Mouse (Mus musculus): ENCODE results near the gene Ccnl2.
A peak's percentile ranks its signal among the peaks of the same experiment; 100 is the strongest.

Gene Ccnl2

DNA sequence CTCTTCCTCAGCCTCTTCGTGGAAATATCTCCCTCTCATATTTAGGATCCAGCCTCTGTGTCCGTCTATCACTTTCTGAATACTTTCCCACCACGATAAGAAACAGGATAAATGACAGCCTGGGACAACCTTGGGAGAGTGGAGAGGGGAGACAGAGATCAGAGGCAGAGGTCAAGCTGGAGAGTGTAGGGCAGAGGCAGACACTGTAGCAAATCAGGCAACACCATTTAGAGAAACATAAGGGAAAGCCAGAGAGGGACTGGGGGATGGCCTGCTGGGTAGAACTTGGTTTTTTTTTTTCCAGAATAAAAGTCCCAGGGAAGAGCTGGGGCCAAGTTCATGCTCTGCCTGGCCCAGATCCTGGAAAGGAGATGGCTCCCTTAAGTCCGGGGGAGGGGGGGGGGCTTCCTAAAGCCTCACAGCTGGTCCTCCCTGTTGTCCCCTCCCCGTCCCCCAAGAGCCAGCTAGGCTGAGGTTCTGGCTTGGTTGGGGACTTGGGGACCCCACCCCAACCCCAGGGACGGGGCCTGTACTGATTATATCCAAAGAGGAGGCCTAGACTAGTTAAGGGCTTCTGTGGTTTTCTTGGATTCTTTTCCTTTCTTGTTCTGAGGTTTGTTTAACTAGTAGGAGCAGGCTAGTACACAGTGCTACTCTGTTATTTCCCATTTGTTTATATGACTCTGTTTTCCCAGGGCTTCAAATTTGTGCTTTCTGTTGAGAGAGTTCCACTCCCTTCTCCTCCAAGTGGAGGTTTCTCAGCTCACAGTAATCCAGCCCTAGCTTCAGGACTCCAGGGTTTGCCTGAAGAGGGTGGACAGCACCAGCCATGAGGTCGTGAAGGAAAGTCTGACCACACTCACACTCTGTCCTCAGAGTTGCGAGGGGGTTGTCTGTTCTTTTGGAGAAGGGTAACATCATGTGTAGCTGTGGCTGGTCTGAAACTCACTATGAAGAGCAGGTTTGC lies 26.2 kb downstream of the Ccnl2 start:
- peak; percentile 24 for DNase-seq (ENCODE audit: low spot score)

DNA sequence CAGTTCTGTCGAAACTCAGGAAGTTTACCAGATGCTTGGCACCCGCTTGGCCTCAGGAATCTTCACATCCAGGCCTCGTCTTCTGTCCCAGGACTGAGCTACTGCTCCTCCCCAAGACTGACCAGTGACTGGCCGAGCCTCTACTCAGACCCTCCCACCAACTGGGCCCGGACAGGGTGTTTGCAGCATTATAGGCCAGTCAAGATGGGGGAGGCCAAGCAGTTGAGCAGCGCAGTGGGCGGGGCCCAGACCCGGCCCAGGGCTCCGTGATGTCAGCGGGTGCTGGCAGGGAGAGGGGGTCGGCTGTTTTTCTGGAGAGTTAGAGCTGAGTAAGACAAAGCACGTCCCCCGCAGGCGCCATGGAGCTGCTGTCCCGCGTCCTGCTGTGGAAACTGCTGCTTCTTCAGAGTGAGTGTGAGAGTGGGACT lies 27.2 kb downstream of the Ccnl2 start, which contains the start of gene Mxra8:
Gene Mxra8 (plus strand): TSS at position 198 of the 428 bp plus-strand sequence.
- DNase-seq (ENCODE audit: low spot score): peak; percentile 93

DNA sequence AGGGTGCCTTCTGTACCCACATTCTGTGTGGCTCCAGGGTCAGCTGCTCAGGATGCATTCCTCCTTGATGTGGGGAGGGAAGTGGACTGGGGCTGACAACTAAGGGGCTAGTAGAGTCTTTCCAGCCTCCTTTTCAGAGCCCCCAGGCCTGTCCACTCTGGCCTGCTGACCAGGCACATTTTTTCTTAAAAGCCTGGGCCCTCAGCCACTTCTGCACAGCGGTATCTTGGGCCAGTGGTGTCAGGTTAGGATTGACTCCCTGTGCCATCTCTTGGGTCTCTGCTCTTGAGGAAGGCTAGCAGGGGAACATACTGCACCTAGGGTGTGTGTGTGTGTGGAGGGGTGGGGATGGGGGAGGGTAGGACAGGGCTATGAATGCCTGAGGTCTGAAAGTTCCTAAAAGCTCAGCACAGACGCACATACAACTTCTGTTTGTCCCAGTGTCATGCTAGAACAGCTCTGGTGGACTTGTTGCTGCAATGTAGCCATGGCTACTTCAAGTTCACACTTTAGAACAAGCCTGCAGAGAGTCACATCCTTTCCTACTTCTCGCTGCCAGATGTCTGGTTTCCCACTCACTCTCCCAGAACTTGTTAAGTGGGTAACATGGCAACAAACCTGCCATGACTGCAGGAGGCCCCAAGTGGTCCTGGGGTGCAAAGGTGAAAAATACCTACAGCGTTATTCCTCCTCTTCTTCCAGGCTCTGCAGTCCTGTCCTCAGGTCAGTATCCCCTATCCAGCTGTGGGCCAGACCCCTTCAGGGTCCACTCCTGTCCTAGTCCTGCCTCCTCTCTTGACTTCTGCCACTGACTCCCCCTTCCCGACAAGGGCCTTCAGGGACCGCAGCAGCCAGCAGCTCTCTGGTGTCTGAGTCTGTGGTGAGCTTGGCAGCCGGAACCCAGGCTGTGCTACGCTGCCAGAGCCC lies 28.1 kb downstream of the Ccnl2 start:
- no peak for DNase-seq (ENCODE audit: low spot score)

DNA sequence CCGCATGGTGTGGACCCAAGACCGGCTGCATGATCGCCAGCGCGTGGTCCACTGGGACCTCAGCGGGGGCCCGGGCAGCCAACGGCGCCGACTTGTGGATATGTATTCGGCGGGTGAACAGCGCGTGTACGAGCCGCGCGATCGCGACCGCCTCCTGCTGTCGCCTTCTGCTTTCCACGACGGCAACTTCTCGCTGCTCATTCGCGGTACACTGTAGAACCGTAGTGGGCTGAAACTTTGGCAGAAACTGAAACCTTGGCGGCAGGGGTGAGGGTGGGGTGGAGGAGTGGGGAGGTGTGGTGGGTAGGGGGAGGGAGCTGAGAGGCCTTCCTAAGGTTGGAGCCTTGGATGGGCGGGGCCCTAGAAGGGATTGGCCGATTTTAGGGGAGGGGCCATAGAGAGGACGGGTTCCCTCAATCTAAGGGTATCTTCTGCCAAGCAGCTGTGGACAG lies 28.7 kb downstream of the Ccnl2 start:
- DNase-seq (ENCODE audit: low spot score): peak; percentile 78

DNA sequence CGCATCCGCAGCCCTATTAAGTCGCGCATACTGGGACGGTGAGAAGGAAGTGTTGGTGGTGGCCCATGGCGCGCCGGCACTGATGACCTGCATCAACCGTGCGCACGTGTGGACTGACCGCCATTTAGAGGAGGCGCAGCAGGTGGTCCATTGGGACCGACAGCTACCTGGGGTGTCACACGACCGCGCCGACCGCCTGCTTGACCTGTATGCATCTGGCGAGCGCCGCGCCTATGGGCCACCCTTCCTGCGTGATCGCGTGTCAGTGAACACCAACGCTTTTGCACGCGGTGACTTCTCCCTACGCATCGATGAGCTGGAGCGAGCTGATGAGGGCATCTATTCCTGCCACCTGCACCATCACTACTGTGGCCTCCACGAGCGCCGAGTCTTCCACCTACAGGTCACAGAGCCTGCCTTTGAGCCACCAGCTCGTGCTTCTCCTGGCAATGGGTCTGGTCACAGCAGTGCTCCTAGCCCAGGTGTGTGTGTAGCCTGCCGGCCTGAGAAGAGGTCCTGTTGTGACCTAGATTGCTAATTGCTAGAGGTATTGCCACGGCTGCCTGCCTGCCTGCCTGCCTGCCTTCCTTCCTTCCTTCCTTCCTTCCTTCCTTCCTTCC lies 29.5 kb downstream of the Ccnl2 start:
- DNase-seq (ENCODE audit: low spot score): no peak

DNA sequence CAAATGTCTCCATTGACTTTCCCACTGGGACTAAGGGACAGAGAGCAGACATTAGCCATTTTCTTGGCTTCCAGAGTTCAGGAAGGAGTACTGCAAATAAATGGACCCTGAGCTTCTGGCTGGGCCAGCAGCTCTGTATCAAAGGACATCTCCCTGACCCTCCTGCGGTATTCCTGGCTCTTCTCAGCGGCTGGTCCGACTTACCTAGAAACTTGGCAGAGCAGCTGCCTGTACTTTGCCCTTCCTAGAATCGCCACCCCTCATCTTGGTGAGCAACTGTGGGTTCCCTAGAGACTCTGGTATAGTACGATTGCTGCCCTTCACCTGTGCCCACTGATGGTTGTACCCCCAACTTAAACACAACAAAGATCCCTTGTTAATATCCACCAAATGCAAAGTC lies 30.9 kb downstream of the Ccnl2 start:
- no peak for DNase-seq (ENCODE audit: low spot score)

DNA sequence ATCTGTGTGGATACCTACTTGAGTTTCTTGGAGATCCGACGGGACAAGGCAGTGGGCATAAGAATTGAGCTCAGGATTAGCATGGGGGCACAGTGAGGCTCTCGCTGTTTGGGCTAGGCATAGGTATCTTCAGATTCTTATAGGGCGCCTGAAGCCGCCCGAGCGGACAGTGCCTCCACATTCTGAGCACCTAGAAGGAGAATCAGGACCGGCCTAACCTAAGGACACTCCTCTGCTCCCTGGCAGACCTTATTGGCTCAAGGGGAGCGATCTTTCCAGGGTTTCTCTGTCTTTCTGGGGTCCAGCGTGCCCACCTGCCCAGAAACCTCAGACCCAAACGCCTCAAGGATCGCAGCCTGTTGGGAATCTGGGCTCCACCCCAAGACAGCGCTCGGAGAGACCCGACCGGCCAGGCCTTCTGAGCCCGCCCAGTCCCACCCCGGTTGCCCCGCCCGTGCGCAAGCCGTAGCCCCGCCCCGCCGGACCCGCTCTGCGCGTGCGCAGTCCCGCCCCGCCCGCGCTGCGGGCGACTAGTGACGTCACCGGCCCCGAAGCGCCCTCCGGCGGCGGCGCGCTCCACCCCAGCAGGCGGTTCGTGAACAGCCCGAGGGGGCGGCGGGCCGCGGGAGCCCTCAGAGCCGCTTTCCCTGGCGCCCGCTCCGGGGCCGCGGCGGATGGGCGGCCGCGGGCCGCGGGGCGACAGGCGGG lies 34.7 kb downstream of the Ccnl2 start, which contains the start of gene Dvl1:
Gene Dvl1 (plus strand): TSS at position 532 of the 708 bp plus-strand sequence.
- peak; percentile 91 for DNase-seq (ENCODE audit: low spot score)

DNA sequence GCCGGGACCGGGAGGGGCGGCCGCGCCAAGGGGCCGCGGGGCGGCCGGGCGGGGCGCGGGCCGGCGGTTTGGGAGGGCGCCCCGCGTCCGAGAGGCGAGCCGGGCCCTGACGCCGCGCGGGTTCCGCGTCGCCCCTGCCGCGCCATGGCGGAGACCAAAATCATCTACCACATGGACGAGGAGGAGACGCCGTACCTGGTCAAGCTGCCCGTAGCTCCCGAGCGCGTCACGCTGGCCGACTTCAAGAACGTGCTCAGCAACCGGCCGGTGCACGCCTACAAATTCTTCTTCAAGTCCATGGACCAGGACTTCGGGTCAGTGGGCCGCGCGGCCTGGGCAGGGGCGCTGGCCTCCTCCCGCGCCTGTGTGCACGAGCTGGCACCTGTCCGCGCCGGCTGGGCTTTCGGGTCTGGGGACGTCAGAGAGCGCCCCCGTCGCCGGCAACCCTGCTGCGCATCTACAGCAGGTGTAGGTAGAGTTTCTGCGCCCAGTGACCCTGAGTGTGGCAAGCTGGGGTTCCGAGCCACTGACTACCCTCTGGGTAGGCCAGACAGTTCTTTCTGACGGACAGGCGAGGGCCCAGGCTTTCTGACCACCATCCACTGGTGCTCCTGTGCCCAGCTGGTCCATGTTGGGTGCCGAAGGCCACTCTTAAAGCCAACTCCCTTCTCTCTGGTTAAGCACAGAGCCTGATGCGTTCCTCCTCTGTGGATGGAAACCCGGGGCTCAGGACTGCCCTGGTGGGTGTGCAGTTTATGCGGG lies 35.5 kb downstream of the Ccnl2 start:
- DNase-seq (ENCODE audit: low spot score): peak; percentile 16

DNA sequence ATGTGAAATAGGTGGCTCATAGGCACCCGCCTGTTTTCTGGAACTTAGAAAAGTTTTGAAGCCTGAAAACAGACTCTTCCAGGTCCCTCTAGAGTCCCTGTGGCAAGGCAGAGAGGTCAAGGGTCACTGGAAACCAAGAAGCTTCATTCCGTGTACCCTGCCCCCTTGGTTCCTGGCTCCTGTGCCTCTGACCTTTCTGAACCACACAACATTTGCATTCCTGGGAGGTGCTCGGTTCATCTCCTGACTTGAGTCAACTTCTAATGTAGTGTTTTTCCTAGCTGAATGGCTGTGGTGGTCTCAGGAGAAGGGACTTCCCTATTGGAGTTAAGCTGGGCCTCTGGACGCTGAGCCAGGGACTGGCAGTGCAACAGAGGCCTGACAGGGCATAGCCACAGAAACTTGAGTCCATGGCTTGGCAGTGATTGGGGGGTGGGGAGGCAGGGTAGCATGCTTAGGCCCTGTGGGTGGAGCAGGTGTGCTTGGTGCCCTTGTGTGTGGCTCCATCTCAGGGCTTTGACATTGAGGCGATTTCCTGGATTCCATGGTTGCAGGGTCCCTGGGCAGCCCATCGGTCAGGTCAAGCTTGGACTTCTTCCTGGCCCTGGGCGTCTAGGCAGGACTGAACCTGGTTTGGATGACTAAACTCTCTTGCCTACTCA lies 36.3 kb downstream of the Ccnl2 start:
- DNase-seq (ENCODE audit: low spot score): no peak

DNA sequence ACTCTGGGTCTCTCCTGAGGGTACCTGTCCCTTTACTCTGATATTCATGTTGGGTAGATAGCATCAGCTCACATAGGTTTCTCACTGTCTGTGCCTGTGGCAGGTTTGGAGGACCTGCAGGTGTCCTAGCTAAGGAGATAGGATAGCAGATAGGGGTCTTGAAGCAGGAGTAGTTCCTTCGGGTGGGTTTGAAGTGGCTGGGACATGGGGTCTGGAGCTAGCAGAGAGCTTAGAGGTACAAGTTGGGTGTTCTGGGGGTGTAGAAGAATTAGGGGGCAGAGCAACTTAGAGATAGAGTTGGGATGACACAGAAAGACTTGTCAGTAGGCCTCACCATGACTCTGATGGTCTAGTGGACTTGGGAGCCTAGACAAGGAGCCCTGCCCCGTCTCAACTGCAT lies 37.1 kb downstream of the Ccnl2 start:
- DNase-seq (ENCODE audit: low spot score): no peak

DNA sequence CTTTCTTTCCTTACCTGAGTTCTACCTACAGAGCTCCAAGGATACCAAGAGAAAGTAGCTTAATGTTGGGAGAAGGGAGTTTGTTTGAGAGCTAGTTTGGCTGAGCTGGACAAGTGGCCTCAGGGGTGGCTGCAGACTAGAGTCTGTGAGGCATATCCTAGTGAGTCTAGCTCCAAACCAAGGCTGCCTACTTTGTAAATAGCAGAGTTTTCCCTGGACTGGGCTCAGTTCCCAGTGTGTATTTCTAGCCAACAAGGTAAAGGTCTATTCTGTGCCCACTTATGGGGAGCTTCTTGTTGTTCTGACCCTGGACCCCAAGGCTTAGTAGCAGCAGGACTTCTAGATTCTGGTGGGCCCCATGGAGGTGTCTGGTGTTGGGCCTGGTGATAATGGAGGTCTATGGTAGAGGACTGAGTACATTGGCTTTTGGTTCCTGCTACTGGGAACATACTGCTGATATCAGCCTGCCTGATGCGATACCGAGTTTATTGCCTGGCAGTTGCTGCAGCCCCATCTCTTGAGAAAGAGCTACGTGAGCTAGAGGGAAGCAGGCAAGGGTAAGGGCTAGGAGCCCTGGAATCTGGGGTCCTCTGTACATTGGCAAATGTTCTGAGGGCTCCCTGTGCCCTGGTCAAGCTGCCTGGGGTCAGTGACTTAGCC lies 37.6 kb downstream of the Ccnl2 start:
- no peak for DNase-seq (ENCODE audit: low spot score)

DNA sequence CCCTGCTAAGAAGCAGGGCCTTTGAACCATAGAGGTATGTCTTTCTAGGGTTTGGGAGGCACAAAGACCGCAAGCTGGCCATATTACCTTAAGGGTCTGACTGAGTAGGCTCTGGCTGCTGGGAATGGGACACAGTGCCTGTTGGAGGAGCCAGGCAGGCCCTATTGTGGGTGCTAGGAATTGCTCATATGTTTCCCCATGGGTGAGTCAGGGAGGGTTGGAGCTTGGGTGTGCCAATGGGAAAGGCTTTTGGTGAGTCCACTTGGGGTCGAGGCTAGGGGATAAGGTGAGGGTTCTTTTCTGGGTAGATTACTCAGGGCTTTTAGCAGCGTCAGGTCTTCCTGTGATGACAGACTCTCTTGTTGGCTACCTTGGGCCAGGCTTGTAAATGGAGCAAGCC lies 39.1 kb downstream of the Ccnl2 start:
- no peak for DNase-seq (ENCODE audit: low spot score)

DNA sequence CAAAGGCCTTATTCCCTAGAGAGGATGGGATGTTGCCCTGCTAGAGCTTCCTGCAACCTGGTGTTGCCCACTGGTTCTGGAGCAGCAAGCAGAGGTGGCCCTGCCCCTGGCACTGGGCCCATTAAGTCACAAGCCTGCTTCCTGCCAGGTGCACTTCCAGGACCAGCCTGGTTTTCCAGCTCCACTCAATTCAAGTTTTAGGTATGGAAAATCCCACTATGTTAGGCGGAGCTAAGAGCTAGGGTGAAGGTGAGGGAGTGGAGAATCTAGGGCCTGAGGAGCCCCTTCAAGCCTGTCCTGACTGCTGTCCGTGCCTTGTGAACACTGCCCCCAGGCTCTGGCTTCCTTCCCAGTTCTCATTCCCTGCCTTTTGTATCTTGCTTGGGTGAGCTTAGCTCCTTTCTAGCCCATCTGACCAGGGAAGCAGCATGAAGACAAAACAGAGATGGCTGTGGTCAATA lies 39.7 kb downstream of the Ccnl2 start:
- DNase-seq (ENCODE audit: low spot score): peak; percentile 29

DNA sequence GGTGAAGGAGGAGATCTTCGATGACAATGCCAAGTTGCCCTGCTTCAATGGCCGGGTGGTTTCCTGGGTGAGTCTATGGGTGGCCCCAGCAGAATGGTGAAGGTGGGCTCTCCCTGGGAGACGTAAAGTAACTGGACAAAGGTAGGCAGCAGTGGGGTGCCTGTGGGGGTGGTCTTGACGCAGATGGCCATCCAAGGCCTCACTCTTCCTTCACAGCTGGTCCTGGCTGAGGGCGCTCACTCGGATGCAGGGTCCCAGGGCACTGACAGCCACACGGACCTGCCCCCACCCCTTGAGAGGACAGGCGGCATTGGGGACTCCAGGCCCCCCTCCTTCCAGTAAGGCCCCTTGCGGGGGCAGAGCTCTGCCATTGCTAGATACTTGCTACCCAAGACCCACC lies 41.1 kb downstream of the Ccnl2 start:
- no peak for DNase-seq (ENCODE audit: low spot score)

DNA sequence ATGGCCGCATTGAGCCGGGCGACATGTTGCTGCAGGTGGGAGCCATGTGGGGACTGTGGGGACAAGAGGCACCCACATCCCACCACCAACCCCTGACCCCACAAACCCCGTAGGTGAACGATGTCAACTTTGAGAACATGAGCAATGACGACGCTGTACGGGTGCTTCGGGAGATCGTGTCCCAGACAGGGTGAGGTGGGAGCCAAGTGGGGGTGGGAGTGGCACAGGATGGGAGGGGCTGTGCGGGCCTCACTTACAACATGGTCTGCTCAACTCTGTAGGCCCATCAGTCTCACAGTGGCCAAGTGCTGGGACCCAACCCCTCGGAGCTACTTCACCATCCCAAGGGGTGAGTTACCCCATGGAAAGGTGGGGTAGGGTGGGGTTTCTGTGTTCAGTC lies 42.7 kb downstream of the Ccnl2 start:
- no peak for DNase-seq (ENCODE audit: low spot score)

DNA sequence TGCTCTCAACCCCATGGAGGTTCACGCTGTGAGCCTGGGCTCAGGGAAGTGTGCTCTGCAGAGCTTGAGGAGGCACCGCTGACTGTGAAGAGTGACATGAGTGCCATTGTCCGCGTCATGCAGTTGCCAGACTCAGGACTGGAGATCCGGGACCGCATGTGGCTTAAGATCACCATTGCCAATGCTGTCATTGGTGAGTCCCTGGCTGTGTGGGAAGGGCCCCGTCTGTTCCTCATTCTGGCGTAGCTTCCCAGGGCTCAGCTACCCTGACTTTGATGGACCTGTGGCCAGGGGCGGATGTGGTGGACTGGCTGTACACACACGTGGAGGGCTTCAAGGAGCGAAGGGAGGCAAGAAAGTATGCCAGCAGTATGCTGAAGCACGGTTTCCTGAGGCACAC lies 43.8 kb downstream of the Ccnl2 start:
- DNase-seq (ENCODE audit: low spot score): no peak

DNA sequence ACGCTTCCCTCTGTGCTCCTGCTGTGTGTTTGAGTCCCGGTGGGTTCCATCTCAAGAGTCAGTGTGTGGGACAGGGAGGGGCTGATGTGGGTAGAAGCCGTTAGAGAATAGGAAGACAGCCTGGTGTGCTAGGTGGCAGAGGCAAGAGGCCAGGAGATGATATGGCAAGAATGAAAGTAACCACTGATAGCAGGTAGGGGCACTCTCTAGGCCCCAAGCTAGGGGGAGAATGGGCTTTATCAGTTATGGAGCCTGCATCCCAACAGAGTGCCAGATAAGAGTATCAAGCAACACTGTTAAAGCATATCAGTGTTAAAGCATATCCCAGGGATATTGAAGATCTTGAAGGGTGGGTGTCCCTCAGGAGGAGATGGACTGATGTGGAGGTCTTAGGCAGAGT lies 44.6 kb downstream of the Ccnl2 start:
- no peak for DNase-seq (ENCODE audit: low spot score)

DNA sequence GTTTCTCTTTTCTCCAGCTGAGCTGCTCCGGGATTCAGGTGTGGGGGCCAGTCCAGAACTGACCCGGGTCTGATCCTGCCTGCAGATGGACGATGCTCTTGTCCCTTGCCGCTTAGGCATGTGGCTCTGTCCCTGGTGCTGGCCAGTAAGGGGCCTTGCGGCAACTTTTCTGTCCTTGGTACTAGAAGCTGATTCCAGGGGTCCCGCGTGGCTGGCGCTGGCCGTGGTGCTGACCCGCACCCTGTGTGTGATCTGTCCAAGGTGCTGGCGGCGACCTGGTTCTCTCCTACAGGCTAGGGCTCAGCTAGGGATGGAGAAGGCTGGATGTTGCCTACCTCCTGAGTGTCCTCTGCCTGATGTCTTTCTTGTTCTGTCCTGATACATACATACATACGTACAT lies 47.0 kb downstream of the Ccnl2 start:
- no peak for DNase-seq (ENCODE audit: low spot score)

DNA sequence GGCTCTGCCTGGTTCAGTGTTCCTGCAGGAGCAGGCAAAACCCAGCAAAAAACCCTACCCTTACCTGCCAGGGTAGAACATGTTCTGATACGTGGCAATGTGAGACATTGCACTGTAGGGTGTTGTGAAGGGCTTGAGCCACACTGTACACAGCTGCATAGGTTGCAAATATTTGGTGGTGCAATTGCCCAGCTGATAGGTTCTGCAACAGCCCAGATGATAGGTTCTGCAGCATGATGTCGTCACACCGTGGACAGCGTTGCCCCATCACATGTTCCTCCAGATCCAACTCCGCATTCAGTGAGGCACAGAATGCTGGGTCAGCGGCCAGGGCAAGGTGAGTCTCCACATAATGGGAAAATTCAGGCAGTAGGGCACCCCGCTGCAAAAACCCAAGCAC lies 49.5 kb downstream of the Ccnl2 start:
- no peak for DNase-seq (ENCODE audit: low spot score)
